Mouse (Mus musculus): ENCODE measurements around the gene Chsy1. TPM values are rescaled to one million over a fixed set of nuclear protein-coding genes. Genes with fewer than 3 reads are reported as not detected.
A peak's percentile ranks its signal among the peaks of the same experiment; 100 is the strongest.

The Chsy1 gene
- polyA plus RNA-seq, 1 experiment from 2014 or later = 22.5 TPM

- Histone ChIP-seq H3K27me3 (replicated peaks; ENCODE audit: insufficient read depth, low read length) (no peaks in the 10 kb centered on the region), H3K9me3 (ENCODE audit: low read length) (no peaks in the 10 kb centered on the region), H3K4me1 (ENCODE audit: insufficient read depth, low read depth, low read length) (peaks cover 7% of the 10 kb centered on the region), H3K4me3 (ENCODE audit: low read depth, low read length) (no peak overlapping the region), H3K4me2 (replicated peaks; ENCODE audit: low read depth, low read length) (no peak overlapping the region), H3K27ac (ENCODE audit: low read length) (no peak overlapping the region), H3K9ac (replicated peaks; ENCODE audit: low read depth) (no peak overlapping the region), H3K36me3 (ENCODE audit: insufficient read depth, low read length) (no peaks in the 10 kb centered on the region)
- DNase-seq (ENCODE audit: low spot score) = peak; percentile 37
- TF ChIP-seq EP300 (IDR thresholded peaks at IDR 0.05) = 0 out of 2 replicates have a peak, but pooled peaks have one; percentile 9
- no peak for TF ChIP-seq CTCF (IDR thresholded peaks at IDR 0.05)
- ATAC-seq = no peak
- WGBS = 68% methylated on average over 3 of the region's 3 CpGs
These were observed 24.8 kb downstream of the Chsy1 start for GRCm38 (mm10) chr7:66134154-66134553.

- peaks cover 11% of the 10 kb centered on the region for H3K4me1 ChIP-seq (ENCODE audit: insufficient read depth, low read depth, low read length)
- H3K36me3 ChIP-seq (ENCODE audit: insufficient read depth, low read length) = no peaks in the 10 kb centered on the region
- no peak for ATAC-seq
- H3K27ac ChIP-seq (ENCODE audit: low read length) = peak overlapping the region; percentile 8; the same call in 1 of the 2 replicates
- no peaks in the 10 kb centered on the region for H3K27me3 ChIP-seq (replicated peaks; ENCODE audit: insufficient read depth, low read length)
- no peak overlapping the region for H3K4me3 ChIP-seq (ENCODE audit: low read depth, low read length)
- peak; percentile 43 for DNase-seq (ENCODE audit: low spot score)
- WGBS = 63% methylated on average over 3 of the region's 3 CpGs
- no peak overlapping the region for H3K9ac ChIP-seq (replicated peaks; ENCODE audit: low read depth)
- H3K4me2 ChIP-seq (replicated peaks; ENCODE audit: low read depth, low read length) = no peak overlapping the region
- TF ChIP-seq EP300 (IDR thresholded peaks at IDR 0.05) (no peak), CTCF (IDR thresholded peaks at IDR 0.05) (no peak)
- H3K9me3 ChIP-seq (ENCODE audit: low read length) = no peaks in the 10 kb centered on the region
These were observed 26.3 kb downstream of the Chsy1 start for GRCm38 (mm10) chr7:66135644-66136043.

- Histone ChIP-seq H3K4me2 (replicated peaks; ENCODE audit: low read depth, low read length) (no peak overlapping the region), H3K4me1 (ENCODE audit: insufficient read depth, low read depth, low read length) (peaks cover 16% of the 10 kb centered on the region), H3K9ac (replicated peaks; ENCODE audit: low read depth) (no peak overlapping the region), H3K9me3 (ENCODE audit: low read length) (no peaks in the 10 kb centered on the region), H3K27me3 (replicated peaks; ENCODE audit: insufficient read depth, low read length) (no peaks in the 10 kb centered on the region), H3K27ac (ENCODE audit: low read length) (peak overlapping the region; percentile 8; the same call in 1 of the 2 replicates), H3K36me3 (ENCODE audit: insufficient read depth, low read length) (no peaks in the 10 kb centered on the region), H3K4me3 (ENCODE audit: low read depth, low read length) (no peak overlapping the region)
- ATAC-seq = no peak
- peak; percentile 47 for DNase-seq (ENCODE audit: low spot score)
- TF ChIP-seq CTCF (IDR thresholded peaks at IDR 0.05) = no peak
- no peak for TF ChIP-seq EP300 (IDR thresholded peaks at IDR 0.05)
These were observed 26.9 kb downstream of the Chsy1 start for GRCm38 (mm10) chr7:66136187-66136586.

GRCm38 (mm10) chr7:66137309-66137708, 28.0 kb downstream of the Chsy1 start:
- H3K4me1 ChIP-seq (ENCODE audit: insufficient read depth, low read depth, low read length) = peaks cover 16% of the 10 kb centered on the region
- no peaks in the 10 kb centered on the region for H3K27me3 ChIP-seq (replicated peaks; ENCODE audit: insufficient read depth, low read length)
- TF ChIP-seq EP300 (IDR thresholded peaks at IDR 0.05) = no peak
- TF ChIP-seq CTCF (IDR thresholded peaks at IDR 0.05) = no peak
- WGBS = 94% methylated on average over 4 of the region's 4 CpGs
- H3K36me3 ChIP-seq (ENCODE audit: insufficient read depth, low read length) = no peaks in the 10 kb centered on the region
- ATAC-seq (no peak), DNase-seq (ENCODE audit: low spot score) (no peak)
- H3K4me3 ChIP-seq (ENCODE audit: low read depth, low read length) = no peak overlapping the region
- no peak overlapping the region for H3K27ac ChIP-seq (ENCODE audit: low read length)
- H3K4me2 ChIP-seq (replicated peaks; ENCODE audit: low read depth, low read length) = no peak overlapping the region
- no peak overlapping the region for H3K9ac ChIP-seq (replicated peaks; ENCODE audit: low read depth)
- no peaks in the 10 kb centered on the region for H3K9me3 ChIP-seq (ENCODE audit: low read length)

- Histone ChIP-seq H3K4me3 (ENCODE audit: low read depth, low read length) (no peak overlapping the region), H3K4me1 (ENCODE audit: insufficient read depth, low read depth, low read length) (peaks cover 16% of the 10 kb centered on the region), H3K27me3 (replicated peaks; ENCODE audit: insufficient read depth, low read length) (no peaks in the 10 kb centered on the region), H3K4me2 (replicated peaks; ENCODE audit: low read depth, low read length) (no peak overlapping the region), H3K36me3 (ENCODE audit: insufficient read depth, low read length) (no peaks in the 10 kb centered on the region), H3K9ac (replicated peaks; ENCODE audit: low read depth) (no peak overlapping the region), H3K27ac (ENCODE audit: low read length) (no peak overlapping the region), H3K9me3 (ENCODE audit: low read length) (no peaks in the 10 kb centered on the region)
- DNase-seq (ENCODE audit: low spot score) (peak; percentile 31), ATAC-seq (no peak)
- TF ChIP-seq EP300 (IDR thresholded peaks at IDR 0.05) = no peak
- no peak for TF ChIP-seq CTCF (IDR thresholded peaks at IDR 0.05)
- WGBS = 19% methylated on average over 4 of the region's 4 CpGs
These were observed 29.0 kb downstream of the Chsy1 start for GRCm38 (mm10) chr7:66138301-66138700.

GRCm38 (mm10) chr7:66138878-66139277, 29.6 kb downstream of the Chsy1 start:
- H3K4me2 ChIP-seq (replicated peaks; ENCODE audit: low read depth, low read length) = no peak overlapping the region
- ATAC-seq (no peak), DNase-seq (ENCODE audit: low spot score) (no peak)
- no peaks in the 10 kb centered on the region for H3K9me3 ChIP-seq (ENCODE audit: low read length)
- WGBS = 79% methylated on average over 5 of the region's 5 CpGs
- H3K4me1 ChIP-seq (ENCODE audit: insufficient read depth, low read depth, low read length) = peaks cover 16% of the 10 kb centered on the region
- H3K27ac ChIP-seq (ENCODE audit: low read length) = no peak overlapping the region
- H3K36me3 ChIP-seq (ENCODE audit: insufficient read depth, low read length) = no peaks in the 10 kb centered on the region
- H3K4me3 ChIP-seq (ENCODE audit: low read depth, low read length) = no peak overlapping the region
- no peaks in the 10 kb centered on the region for H3K27me3 ChIP-seq (replicated peaks; ENCODE audit: insufficient read depth, low read length)
- TF ChIP-seq CTCF (IDR thresholded peaks at IDR 0.05) (no peak), EP300 (IDR thresholded peaks at IDR 0.05) (no peak)
- no peak overlapping the region for H3K9ac ChIP-seq (replicated peaks; ENCODE audit: low read depth)

- Histone ChIP-seq H3K27ac (ENCODE audit: low read length) (no peak overlapping the region), H3K27me3 (replicated peaks; ENCODE audit: insufficient read depth, low read length) (no peaks in the 10 kb centered on the region), H3K4me1 (ENCODE audit: insufficient read depth, low read depth, low read length) (peaks cover 12% of the 10 kb centered on the region; the same call in 1 of the 2 replicates), H3K36me3 (ENCODE audit: insufficient read depth, low read length) (no peaks in the 10 kb centered on the region), H3K4me2 (replicated peaks; ENCODE audit: low read depth, low read length) (no peak overlapping the region), H3K9me3 (ENCODE audit: low read length) (no peaks in the 10 kb centered on the region), H3K9ac (replicated peaks; ENCODE audit: low read depth) (no peak overlapping the region), H3K4me3 (ENCODE audit: low read depth, low read length) (no peak overlapping the region)
- TF ChIP-seq EP300 (IDR thresholded peaks at IDR 0.05) (no peak), CTCF (IDR thresholded peaks at IDR 0.05) (no peak)
- 43% methylated on average over 3 of the region's 3 CpGs for WGBS
- ATAC-seq (no peak), DNase-seq (ENCODE audit: low spot score) (peak; percentile 37)
These were observed 30.8 kb downstream of the Chsy1 start for GRCm38 (mm10) chr7:66140095-66140494.
